Mouse (Mus musculus): ENCODE results near the gene Svip.

Svip gene

GRCm38 (mm10) chr7:51960698-51961374 lies 45.0 kb downstream of the Svip start:
- DNase-seq: peak; percentile 39

- DNase-seq: no peak
Measured at GRCm38 (mm10) chr7:51957766-51958165, 48.1 kb downstream of the Svip start.

- peak; percentile 54 for DNase-seq
Measured at GRCm38 (mm10) chr7:51955424-51956041, 50.3 kb downstream of the Svip start.

Data from retina, postnatal 1 day (tissue).